Mouse (Mus musculus) layer of hippocampus, postnatal 36 days (tissue): Measurements from ENCODE around the gene Tenm4. TPM values are rescaled to one million over a fixed set of nuclear protein-coding genes. Genes with fewer than 3 reads are reported as not detected.

Experiments used
- DNase-seq, 2 experiments: peaks; one replicate each; pipeline ENCODE4 v3.0.0; 2022
- total RNA-seq, 2 experiments: library from RNA; stranded (reverse); gene quantifications; 2 replicates each; pipeline ENCODE4 v1.2.3; 2021

The Tenm4 gene
- 100 to 1,000 TPM; 116 to 124 TPM for total RNA-seq

DNA sequence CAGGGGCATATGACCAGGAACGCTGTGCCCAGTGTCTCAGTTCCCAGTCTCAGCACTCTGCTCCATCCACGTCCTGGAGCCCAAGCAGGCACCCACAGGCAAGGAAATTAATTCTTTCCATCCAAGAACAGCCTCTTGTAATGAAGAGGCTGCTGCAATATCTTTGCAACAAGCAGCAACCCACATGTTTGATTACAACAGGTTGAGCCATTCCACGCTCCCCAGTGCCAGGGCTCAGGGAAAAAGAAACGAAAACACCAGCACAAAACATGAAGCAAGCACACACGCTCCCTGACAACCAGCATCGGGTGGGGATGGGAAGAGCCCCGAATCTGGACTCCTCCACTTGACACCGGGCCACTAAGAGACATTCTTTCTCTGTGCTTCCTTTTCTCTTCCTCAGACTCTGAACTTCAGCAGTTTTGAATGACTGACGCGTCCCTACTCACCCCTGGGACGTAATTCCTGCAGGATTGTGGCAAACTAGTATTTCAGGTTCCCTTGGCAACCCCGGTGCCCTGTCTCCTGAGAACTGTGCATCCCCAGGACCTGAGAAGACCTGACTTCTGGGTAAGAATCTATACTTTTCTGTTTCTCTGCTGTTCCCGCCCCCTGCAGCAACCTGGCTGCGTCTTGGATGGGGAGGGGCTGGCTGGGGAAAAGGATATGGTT lies at the start of gene Tenm4:
TSS of gene Tenm4 (plus strand) at position 323 of the 672 bp plus-strand sequence.
- no peak for DNase-seq

DNA sequence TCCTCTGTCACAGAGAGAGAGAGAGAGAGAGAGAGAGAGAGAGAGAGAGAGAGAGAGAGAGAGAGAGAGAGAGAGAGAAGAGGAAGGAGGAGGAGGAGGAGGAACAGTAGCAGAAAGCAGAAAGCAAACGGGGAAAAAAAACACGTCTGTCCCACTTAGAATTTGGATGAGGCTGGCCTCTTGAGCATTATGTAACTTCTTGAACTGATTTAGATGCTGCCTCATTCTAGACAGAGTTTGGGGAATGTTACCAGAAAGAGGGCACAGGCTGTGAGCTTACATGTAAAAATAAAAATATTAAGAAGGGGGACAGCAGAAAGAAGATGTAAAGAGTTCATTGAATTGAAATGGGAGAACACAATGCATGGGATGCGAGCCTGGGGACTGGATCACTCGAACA lies 40.3 kb upstream of the Tenm4 start:
- no peak for DNase-seq

DNA sequence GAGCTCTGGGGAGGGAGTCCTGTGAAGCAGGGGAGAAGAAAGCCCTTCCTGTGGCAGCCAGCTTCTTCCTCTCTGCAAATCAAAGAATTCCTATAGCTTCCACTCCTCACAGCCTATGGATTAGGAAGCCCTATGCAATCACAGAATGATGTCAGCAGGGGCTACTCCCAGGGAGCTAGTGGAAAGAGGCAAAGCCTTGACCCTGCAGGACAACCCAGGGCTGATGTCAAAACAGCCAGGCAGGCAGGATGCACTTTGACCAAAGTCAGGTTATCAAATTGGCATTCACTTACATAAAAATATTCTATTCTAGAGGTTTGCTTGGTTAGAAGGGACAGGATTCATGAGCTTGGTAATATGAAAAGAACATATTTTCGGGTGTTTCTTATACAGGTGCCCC lies 39.9 kb upstream of the Tenm4 start:
- no peak for DNase-seq

DNA sequence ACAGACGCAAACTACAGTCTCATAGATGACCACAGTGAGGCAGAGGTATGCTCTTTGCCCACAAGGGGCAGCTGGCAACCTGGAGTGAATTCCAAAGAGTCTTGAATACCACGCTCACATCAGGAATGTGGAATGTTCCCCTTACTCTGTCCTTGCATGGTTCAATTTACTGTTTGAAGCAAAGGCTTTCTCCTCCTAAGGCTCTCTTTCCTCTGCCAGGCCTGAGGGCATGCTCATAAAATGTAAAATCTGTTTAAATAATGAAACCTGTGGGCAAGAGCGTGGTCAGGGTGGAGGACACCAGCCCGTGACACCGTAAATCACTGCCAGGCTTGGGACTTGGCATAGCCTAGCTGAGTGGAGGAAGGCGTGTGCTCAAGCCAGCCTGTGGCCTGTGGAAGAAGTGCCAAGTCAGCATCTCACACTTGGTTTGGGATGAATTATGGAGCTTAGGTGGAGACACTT lies 34.5 kb upstream of the Tenm4 start:
- DNase-seq = no peak

DNA sequence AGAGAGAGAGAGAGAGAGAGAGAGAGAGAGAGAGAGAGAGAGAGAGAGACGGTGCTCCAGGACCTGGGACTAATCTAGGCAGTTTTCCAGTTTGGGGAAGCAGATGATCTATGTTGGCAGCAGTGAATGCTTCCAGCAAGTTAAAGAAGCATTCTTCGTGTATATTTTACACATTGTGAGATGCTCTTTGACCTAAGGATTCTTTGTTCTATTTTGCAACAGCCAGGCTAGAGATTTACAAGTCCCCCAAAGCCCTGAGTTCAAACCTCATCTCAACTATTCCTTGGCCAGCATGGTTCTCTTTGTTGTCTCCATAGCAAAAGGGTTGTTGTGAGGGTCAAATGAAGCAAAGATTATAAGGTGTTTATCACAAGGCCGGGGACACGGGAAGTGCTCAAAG lies 29.2 kb upstream of the Tenm4 start:
- no peak for DNase-seq

DNA sequence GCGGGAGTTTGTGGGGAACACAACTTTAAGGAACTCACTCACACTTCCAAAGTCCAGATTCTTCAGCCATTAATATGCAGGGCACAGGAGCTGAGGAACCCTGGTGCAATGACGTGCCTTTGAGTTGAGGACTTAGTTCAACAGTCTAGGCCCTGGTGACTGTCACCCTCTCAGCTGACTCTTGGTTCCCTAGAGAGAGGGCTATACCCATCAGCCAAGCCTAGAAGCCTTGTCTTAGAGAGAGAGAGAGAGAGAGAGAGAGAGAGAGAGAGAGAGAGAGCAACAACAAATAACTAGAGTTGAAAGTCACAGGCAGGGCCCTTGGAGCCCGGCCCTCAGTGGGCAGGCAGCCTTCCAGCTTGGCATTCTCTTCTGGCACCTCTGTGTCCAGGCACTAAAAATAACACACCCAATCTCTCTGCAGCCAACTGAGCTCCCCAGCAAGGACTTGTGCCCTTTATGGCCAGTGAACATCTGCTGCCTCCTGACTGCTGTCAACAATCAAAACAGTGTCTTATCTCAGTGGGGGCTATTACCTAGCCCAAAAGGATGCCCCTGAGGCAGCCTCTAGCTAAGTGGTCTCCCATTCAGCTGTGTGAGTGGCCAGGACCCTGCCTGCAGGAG lies 28.0 kb upstream of the Tenm4 start:
- DNase-seq = peak; percentile 23 to 36

GRCm38 (mm10) chr7:96147436-96147835 lies 23.6 kb upstream of the Tenm4 start:
- no peak for DNase-seq

- no peak for DNase-seq
Observed at GRCm38 (mm10) chr7:96148191-96148590, 22.9 kb upstream of the Tenm4 start.

DNA sequence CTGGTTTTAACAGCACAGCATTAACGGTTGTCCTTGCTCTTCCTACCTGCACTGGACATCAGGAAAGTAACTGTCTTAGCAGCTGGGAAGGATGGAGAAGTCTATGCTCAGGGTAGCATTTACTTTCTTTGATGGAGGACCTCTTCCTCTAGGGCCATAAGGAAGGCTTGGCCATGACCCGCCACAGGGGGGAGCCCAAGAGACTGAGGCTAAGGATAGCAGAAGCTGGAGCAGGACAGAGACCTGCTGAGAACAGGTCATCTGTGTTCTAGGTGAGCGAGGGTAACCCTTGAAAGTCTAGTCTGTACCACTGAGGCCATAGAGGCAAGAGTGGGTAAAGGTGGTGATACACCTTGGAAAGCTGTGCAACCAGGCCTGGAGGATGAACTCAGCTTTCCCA lies 19.8 kb upstream of the Tenm4 start:
- DNase-seq = peak; percentile 47 to 53

DNA sequence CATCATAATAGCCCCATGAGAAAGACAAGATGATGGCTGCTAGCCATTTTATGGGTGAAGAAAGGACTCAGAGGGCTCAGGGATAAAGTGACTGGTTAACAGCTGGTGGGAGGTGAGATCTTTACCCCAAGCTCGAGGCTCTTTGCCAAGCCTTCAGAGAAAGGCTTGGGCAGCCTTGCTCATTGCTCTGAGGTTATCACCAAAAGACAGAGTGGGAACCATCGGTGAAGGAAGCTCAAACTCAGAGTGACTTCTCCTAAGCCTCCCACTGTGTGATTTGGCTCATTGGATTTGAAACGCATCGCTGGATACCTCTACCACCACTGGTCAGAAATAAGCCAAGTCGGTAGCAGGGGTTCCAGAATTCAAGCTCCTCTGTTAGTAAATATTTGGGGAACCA lies 19.1 kb upstream of the Tenm4 start:
- no peak for DNase-seq

DNA sequence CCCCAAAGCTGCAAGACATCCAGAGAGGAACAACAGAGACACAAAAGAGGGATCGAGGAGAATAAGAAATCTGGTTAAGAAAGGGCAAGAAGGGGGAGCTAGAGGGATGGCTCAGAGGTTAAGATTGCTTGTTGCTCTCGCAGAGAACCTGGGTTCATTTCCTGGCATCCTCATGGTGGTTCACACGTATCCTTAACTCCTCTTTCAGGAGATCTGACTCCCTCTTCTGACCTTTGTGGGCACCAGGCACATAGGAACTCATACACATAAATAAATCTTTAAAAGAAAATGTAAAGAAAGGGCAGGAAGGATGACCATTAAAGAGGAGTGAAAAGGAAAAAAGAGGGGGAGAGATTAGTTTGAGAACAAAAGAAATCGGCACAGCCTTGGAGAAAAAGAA lies 18.6 kb upstream of the Tenm4 start:
- no peak for DNase-seq

DNA sequence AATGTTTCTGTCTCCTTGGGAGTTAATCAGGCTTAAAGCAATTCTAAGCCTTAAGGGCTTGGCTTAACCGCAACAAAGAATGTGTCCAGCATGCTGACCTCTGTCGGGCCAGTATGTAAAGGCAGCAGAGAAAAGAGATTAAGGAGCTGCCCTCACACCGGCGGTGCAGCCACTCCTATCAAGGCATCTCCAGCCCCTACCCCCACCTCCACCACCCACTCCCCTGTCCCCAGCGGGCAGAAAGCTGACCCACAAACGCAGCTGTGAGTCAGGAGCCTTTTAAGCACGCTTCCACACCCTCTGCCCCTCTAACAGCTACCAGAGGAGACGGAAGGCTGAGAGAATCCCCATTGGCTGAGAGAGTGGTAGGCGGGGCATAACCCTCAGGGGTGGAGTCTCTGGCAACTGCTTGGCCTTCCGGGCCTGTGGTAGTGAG lies 18.1 kb upstream of the Tenm4 start:
- DNase-seq = no peak

DNA sequence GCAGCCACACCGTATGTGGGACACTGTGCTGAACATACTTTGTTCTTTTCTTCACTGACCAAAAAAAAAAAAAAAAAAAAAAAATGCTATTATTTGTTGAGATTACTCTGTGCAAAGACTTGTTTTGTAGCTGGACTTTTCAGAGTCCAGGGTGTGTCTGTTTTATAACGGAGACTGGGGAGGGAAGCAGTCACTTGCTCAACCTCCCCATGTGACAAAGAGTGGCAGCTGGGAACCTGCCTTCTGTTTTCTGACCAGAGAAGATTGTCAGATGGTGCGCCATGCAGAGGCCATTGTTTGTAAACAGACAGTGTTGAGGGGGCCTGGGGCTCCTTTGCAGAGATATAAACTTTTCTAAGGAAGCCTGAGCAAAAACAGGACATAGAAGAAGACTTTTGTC lies 17.0 kb upstream of the Tenm4 start:
- no peak for DNase-seq

DNA sequence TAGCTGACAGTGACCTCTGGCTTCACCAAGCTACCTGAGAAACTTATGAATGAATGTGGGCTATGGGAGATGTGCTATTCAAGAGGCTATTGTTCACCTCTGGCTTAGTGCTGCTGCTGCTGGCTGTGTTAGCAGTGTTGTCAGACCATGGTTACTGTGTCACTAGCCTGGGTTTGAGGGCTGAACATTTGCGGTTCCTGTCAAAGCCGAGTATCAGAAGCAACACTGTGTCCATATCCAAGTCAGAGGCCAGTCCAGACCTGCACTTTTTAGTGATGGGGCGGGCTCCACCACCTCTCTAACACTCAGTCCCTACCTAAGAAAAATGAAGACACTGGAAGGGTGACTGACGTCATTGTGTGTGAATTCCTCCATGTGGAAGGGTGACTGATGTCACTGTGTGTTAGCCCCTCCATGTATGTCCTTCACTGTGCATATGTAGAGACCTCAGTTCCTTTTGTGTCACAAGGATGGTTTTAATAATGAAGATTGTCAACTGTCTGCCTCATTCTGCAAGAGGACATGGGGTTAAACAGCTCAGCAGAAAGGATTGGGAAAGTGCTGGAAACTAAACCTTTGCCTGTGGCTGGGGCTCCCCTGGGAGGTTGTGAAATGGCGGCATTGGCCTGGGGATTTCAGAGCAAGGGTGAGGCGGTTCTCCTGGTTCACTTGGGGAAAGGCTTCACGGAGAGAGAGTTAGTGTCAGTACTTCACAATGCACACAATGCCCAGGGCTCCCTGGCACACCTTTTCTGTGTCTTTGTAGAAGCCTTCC lies 14.4 kb upstream of the Tenm4 start:
- no peak for DNase-seq

DNA sequence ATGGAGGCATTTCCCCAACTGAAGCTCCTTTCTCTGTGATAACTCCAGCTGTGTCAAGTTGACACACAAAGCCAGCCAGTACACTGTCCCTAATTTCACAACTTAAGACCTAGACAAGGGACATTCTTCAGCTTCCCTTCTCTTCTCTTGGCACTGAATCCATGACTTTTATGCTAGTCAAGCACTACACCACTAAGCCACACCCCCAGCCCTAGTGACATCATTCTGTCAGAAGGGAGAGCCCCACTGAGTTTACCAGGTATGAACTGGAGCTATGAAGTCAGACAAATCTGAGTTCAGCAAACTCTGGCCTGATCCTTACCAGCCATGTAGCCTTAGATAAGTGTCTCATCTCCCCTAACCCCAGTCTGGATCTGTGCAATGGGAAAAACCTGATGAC lies 6.9 kb upstream of the Tenm4 start:
- no peak for DNase-seq

GRCm38 (mm10) chr7:96168921-96169320 lies 2.1 kb upstream of the Tenm4 start:
- DNase-seq = peak in 1 of 2 experiments; percentile 5

DNA sequence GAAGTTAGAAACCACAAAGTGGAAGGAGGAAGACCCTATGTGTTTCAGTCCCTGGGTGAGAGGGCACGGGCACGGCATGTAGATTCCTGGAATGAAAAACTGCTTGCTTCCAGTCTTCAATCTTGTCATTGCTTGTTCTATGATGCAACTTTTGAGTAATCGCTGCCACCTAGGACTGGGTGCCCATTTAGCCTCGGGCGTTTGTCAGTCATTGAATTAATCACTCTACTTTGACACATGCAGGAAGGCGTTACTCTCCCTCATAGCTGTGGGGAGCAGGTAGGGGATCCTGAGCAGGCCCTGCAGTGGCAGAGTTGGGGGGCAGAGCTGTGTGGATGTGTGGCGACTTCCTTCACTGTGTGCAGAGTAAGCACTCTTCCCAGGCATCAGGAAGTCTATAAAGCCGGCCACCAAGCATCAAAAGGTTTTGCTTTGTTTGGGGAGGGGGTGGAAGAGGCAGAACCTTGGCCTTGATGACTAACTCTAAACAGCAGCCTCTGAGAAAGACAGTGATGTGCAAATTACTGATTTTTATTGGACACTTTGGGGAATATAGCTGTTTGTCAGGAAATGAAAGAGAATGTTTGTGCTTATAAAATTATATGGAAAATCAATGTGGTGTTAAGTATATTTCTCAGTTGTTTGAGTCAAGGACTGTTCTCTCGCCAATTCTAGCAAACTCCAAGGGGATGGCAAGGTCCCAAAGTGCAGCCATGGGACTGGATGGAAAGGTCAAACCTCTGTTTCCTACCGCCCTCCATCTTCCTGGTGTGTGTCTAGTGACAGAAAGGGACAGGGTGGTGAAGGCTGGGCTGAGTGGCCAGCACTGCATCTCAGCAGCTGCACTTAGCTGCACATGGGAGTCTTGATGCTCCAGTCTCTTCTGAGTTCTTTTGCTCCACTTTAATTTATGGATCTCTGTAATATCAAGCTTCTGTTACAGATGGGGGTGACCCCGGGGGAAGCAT lies 834 bp downstream of the Tenm4 start:
- DNase-seq = no peak

DNA sequence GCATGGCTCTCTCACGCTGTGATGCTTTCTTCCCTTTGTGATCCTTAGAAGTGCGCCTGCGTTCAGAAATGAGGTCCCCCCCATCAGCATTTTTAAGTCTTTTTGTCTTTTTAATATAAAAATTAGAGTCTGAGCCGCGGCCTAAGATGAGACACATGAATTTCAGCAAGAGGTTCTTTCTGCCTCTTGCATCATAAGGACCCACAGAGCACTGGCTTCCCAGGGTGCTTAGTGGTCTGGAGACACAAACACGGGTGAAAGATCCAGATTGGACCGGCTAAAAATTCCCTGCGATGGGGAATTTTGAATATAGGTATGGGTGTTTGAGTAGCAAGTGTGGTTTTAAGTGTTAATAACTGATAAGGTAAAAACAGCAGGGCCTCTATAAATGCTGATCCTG lies 5.7 kb downstream of the Tenm4 start:
- DNase-seq = no peak

GRCm38 (mm10) chr7:96181751-96182150 lies 10.7 kb downstream of the Tenm4 start:
- DNase-seq = no peak

DNA sequence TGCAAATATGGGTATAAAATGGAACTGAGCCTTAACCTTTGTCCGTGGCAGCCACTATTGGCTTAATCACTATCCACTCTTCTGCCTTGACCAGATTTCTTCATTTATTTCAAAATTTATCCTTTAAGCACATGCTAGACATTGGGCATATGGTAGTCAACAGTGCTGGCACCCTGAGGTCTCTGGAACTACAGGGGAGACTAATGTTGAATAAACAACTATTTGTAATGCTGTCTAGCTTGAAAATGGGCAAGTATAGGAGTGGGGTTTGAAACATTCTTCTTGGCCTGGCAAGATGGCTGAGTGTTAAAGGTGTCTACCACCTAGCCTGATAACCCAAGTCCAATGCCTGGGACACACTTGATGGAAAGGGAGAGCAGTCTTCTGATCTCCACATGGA lies 12.1 kb downstream of the Tenm4 start:
- DNase-seq = no peak

DNA sequence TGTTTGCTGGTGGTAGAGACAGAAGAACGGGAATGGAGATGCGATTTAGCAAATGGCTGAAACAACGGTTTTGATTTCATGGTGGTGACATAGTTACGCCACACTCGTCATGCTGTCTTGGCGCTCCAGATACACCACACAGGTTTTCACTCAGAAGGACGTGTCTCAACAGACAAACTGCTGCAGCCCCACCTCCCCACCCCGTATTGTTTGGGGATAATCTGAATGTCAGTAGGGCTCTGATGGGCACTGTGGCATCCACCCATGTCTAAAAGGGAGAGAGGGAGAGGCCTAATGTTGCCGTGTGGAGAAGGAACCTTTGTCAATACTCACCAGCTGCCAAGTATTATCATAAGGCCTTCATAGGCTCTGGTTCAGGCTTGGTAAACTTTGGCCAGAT lies 14.4 kb downstream of the Tenm4 start:
- no peak for DNase-seq

GRCm38 (mm10) chr7:96203812-96204560 lies 32.9 kb downstream of the Tenm4 start:
- DNase-seq = no peak
